Mouse (Mus musculus) limb, embryonic 11.5 days (tissue): ENCODE data around the gene Mrpl50. TPM values are rescaled to one million over a fixed set of nuclear protein-coding genes. Genes with fewer than 3 reads are reported as not detected.

Experiments used
- ATAC-seq: fragments of 200-750 bp; cut with Nextera tagmentation; 2 replicates; pipeline ENCODE4 v1.8.0; 2017; ENCODE audit warnings: low read depth; ENCODE audit not compliant: insufficient number of reproducible peaks, low FRiP score, low TSS enrichment
- DNase-seq: peaks from one replicate; pipeline ENCODE4 v3.0.0-alpha.2; 2015; ENCODE audit warnings: low spot score
- H3K27ac ChIP-seq: fragments of 300-500 bp; sonication (generic); replicated peaks from 2 replicates; pipeline ENCODE4 v1.5.1; 2014; ENCODE audit warnings: low read depth, mild to moderate bottlenecking, low read length
- H3K27me3 ChIP-seq: fragments of 300-500 bp; sonication (generic); 2 replicates; pipeline ENCODE4 v1.6.1; 2014; ENCODE audit warnings: mild to moderate bottlenecking, low read length, mixed read lengths; ENCODE audit not compliant: control insufficient read depth, insufficient read depth
- H3K36me3 ChIP-seq: fragments of 300-500 bp; sonication (generic); 2 replicates; pipeline ENCODE4 v1.6.1; 2014; ENCODE audit warnings: mild to moderate bottlenecking, low read length, moderate library complexity, mixed read lengths; ENCODE audit not compliant: control insufficient read depth, insufficient read depth
- H3K4me1 ChIP-seq: fragments of 300-500 bp; sonication (generic); 2 replicates; pipeline ENCODE4 v1.6.1; 2014; ENCODE audit warnings: low read length, mixed read lengths; ENCODE audit not compliant: control insufficient read depth, insufficient read depth
- H3K4me2 ChIP-seq: fragments of 300-500 bp; sonication (generic); 2 replicates; pipeline ENCODE4 v1.6.1; 2014; ENCODE audit warnings: low read depth, mild to moderate bottlenecking, moderate library complexity; ENCODE audit not compliant: severe bottlenecking
- H3K4me3 ChIP-seq: fragments of 300-500 bp; sonication (generic); 2 replicates; pipeline ENCODE4 v1.5.1; 2014; ENCODE audit warnings: low read depth, low read length
- H3K9ac ChIP-seq: fragments of 300-500 bp; sonication (generic); 2 replicates; pipeline ENCODE4 v1.6.1; 2014; ENCODE audit warnings: mild to moderate bottlenecking, low read length
- H3K9me3 ChIP-seq: fragments of 300-500 bp; sonication (generic); 2 replicates; pipeline ENCODE4 v1.6.1; 2016; ENCODE audit warnings: low read length; ENCODE audit not compliant: control insufficient read depth
- WGBS: fragments of 180-500 bp; shearing (Covaris S2); extraction: QIAGEN DNeasy Blood & Tissue Kit; methylation state at CpG from one replicate; pipeline ENCODE4 v1.1.7; 2014; 5-methylcytosine and 5-hydroxymethylcytosine counted together
- polyA plus RNA-seq: library from polyadenylated mRNA; unstranded; fragments of >200 nt; fragmentation: Nextera tagmentation; extraction: Ambion mirVana; gene quantifications from 2 replicates; pipeline ENCODE4 v1.2.1, GENCODE M21; 2014

The Mrpl50 gene
- polyA plus RNA-seq, result 98.6 and 99.4 TPM in 2 replicates

- Histone ChIP-seq H3K27me3 (no peaks in the 10 kb centered on the region), H3K27ac (no peak within 1 kb of the TSS), H3K4me1 (no peaks in the 10 kb centered on the region), H3K4me2 (peak within 1 kb of the TSS; percentile 51), H3K36me3 (no peaks in the 10 kb centered on the region), H3K4me3 (peak within 1 kb of the TSS; percentile 65), H3K9me3 (no peaks in the 10 kb centered on the region), H3K9ac (peak within 1 kb of the TSS; percentile 80)
- WGBS, result under 1% methylated on average over 41 of the region's 41 CpGs
- DNase-seq (peak; percentile 93), ATAC-seq (peak; percentile 99)
Observed at GRCm38 (mm10) chr4:49520572-49521340, at the start of gene Mrpl50, which contains the start of gene Zfp189. Mrpl50 (minus strand) TSS chr4:49521093. Zfp189 (plus strand) TSS chr4:49521176.

GRCm38 (mm10) chr4:49567613-49568012 is 46.7 kb upstream of the Mrpl50 start:
- H3K9me3 ChIP-seq, result no peaks in the 10 kb centered on the region
- WGBS, result 22% methylated on average over 3 of the region's 3 CpGs
- no peaks in the 10 kb centered on the region for H3K4me1 ChIP-seq
- H3K27me3 ChIP-seq, result no peaks in the 10 kb centered on the region
- H3K27ac ChIP-seq, result no peak overlapping the region
- H3K36me3 ChIP-seq, result no peaks in the 10 kb centered on the region
- peak; percentile 52 for DNase-seq
- ATAC-seq, result peak; percentile 67
- no peak overlapping the region for H3K4me2 ChIP-seq
- H3K4me3 ChIP-seq, result no peak overlapping the region
- H3K9ac ChIP-seq, result no peak overlapping the region

DNA sequence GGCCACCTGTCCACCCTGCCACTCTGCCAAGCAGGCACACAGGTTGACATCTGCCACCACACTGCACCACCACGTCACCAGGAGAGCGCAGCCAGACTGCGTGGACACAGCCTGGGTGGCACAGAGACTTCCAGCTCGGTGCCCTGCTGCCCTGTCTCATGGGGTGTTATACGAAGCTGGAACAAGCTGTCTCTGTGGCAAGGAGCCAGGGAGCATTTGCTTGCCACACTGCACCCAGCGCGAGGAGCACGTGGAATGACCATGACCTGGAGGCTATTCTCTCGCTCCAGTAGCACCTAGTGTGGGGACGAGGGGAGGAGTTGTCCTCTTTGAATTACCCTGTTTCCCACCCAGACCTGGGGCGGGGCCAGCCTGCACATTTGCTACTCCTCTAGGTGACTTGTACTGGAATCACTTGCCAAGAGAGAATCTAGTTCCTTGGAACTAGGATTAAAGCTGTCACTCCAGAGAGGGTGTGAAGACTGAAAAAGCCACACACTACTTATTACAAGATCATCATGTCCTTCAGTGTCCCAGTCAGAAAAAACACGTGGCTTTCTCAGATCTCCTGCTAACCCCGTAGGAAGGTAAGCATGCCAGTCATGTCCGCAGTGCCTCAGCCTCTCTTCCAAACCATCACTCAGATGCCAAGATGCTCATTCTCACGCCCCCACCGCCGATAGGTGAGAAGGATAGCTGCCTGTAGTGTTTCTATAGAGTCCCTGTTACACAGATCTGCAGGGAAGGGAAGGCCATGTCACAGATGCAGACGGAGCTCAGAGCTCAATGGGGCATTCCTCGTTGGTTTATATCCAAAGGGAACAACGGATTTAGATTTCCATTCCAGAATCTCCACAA is 39.3 kb upstream of the Mrpl50 start:
- no peaks in the 10 kb centered on the region for H3K9me3 ChIP-seq
- no peak overlapping the region for H3K4me3 ChIP-seq
- no peak overlapping the region for H3K4me2 ChIP-seq
- ATAC-seq (no peak), DNase-seq (no peak)
- H3K27me3 ChIP-seq, result no peaks in the 10 kb centered on the region
- WGBS, result 73% methylated on average over 20 of the region's 20 CpGs
- H3K4me1 ChIP-seq, result no peaks in the 10 kb centered on the region
- H3K9ac ChIP-seq, result no peak overlapping the region
- no peaks in the 10 kb centered on the region for H3K36me3 ChIP-seq
- H3K27ac ChIP-seq, result no peak overlapping the region

DNA sequence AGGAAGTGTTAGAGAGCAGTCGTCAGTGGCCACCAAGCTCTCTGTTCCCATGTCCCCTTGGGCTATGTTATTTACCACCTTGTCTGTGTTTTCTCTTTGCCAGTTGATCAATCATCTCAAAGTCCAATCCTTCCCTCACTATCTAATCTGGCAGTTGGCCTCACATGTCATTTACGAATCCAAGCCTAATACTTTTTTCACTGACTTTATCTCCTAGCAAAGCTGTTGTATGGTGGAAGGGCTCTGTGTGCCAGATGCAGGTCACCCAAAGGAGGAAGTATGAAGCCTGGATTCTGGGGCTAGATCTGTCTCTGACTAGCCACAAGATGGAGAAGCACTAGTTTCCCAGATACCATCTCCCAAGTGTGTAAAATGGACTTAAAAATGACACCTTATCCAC is 37.3 kb upstream of the Mrpl50 start:
- H3K4me3 ChIP-seq, result no peak overlapping the region
- no peak overlapping the region for H3K4me2 ChIP-seq
- no peak overlapping the region for H3K9ac ChIP-seq
- H3K27me3 ChIP-seq, result no peaks in the 10 kb centered on the region
- ATAC-seq (no peak), DNase-seq (no peak)
- no peak overlapping the region for H3K27ac ChIP-seq
- WGBS, result 62% methylated on average over 2 of the region's 2 CpGs
- H3K4me1 ChIP-seq, result no peaks in the 10 kb centered on the region
- H3K36me3 ChIP-seq, result no peaks in the 10 kb centered on the region
- no peaks in the 10 kb centered on the region for H3K9me3 ChIP-seq

DNA sequence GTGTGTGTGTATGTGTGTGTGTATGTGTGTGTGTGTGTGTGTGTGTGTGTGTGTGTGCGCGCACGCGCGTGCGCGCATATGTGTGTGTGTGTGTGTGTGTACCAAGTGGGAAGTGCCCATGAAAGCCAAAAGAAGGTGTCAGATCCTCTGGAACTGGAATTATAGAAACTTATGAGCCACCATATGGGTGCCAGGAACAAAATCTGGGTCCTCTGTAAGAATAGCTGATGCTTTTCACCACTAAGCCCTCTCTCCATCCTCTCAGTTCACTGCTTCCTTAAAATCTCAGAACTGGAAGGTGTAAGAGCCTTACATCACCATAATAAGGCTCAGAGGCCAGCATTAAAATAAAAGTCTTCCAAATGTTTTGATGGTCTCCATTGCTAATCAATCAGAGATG is 36.5 kb upstream of the Mrpl50 start:
- H3K27me3 ChIP-seq, result no peaks in the 10 kb centered on the region
- whole genome bisulfite sequencing, result 99% methylated on average over 7 of the region's 7 CpGs
- no peaks in the 10 kb centered on the region for H3K36me3 ChIP-seq
- H3K4me2 ChIP-seq, result no peak overlapping the region
- no peak overlapping the region for H3K4me3 ChIP-seq
- DNase-seq, result no peak
- no peak overlapping the region for H3K27ac ChIP-seq
- no peaks in the 10 kb centered on the region for H3K4me1 ChIP-seq
- H3K9me3 ChIP-seq, result no peaks in the 10 kb centered on the region
- ATAC-seq, result no peak
- no peak overlapping the region for H3K9ac ChIP-seq

GRCm38 (mm10) chr4:49553380-49553779 is 32.5 kb upstream of the Mrpl50 start:
- no peak for DNase-seq
- Histone ChIP-seq H3K9me3 (no peaks in the 10 kb centered on the region), H3K27ac (no peak overlapping the region), H3K4me3 (no peak overlapping the region), H3K36me3 (no peaks in the 10 kb centered on the region), H3K4me1 (no peaks in the 10 kb centered on the region), H3K4me2 (no peak overlapping the region), H3K27me3 (no peaks in the 10 kb centered on the region), H3K9ac (no peak overlapping the region)
- WGBS, result 85% methylated on average over 5 of the region's 5 CpGs
- ATAC-seq, result no peak

DNA sequence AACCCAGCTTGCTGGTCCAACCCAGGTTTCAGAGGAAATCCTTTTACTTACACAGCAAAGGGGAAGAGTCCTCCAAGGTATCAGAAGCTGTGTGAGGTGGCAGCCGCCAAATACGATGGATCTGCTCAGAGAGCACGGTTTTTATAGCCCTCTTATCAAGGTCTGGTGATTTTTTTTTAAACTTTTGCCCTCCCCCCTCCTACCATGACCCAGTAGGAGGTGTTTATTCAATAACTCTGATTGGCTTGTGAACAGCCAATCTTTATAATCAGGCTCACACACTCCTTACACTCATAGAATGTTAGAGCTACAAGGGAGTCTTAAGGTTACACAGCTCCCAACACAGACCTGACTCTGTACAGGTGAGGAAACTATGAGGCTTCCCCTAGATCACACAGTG is 28.5 kb upstream of the Mrpl50 start, which contains the start of gene Aldob:
Gene Aldob (minus strand): TSS at position 164 of the 400 bp plus-strand sequence.
- no peak for ATAC-seq
- H3K9me3 ChIP-seq, result no peaks in the 10 kb centered on the region
- no peaks in the 10 kb centered on the region for H3K4me1 ChIP-seq
- no peak for DNase-seq
- H3K4me3 ChIP-seq, result no peak within 1 kb of the TSS
- H3K4me2 ChIP-seq, result no peak within 1 kb of the TSS
- WGBS, result 48% methylated on average over 3 of the region's 3 CpGs
- H3K9ac ChIP-seq, result no peak within 1 kb of the TSS
- H3K27me3 ChIP-seq, result no peaks in the 10 kb centered on the region
- no peak within 1 kb of the TSS for H3K27ac ChIP-seq
- no peaks in the 10 kb centered on the region for H3K36me3 ChIP-seq

- Histone ChIP-seq H3K27ac (no peak overlapping the region), H3K9me3 (no peaks in the 10 kb centered on the region), H3K4me2 (no peak overlapping the region), H3K9ac (no peak overlapping the region), H3K4me3 (no peak overlapping the region), H3K4me1 (no peaks in the 10 kb centered on the region), H3K36me3 (no peaks in the 10 kb centered on the region), H3K27me3 (no peaks in the 10 kb centered on the region)
- DNase-seq (no peak), ATAC-seq (no peak)
- WGBS, result 83% methylated on average over 7 of the region's 7 CpGs
Observed at GRCm38 (mm10) chr4:49547544-49548219, 26.8 kb upstream of the Mrpl50 start.
